Mouse (Mus musculus) embryonic facial prominence, embryonic 12.5 days (tissue): ENCODE results near the gene Rpl36. TPM values are rescaled to one million over a fixed set of nuclear protein-coding genes. Genes with fewer than 3 reads are reported as not detected.

Source experiments
- ATAC-seq: fragments of 200-750 bp; cut with Nextera tagmentation; 2 replicates; pipeline ENCODE4 v1.8.0; 2017; ENCODE audit not compliant: insufficient number of reproducible peaks, insufficient read depth, low FRiP score, low TSS enrichment
- H3K27ac ChIP-seq: fragments of 300-500 bp; sonication (generic); 2 replicates; pipeline ENCODE4 v1.5.1; 2016; ENCODE audit warnings: mild to moderate bottlenecking
- H3K27me3 ChIP-seq: fragments of 300-500 bp; sonication (generic); 2 replicates; pipeline ENCODE4 v1.6.1; 2016; ENCODE audit warnings: mild to moderate bottlenecking, moderate library complexity
- H3K36me3 ChIP-seq: fragments of 300-500 bp; sonication (generic); 2 replicates; pipeline ENCODE4 v1.6.1; 2016; ENCODE audit warnings: mild to moderate bottlenecking
- H3K4me1 ChIP-seq: fragments of 300-500 bp; sonication (generic); 2 replicates; pipeline ENCODE4 v1.6.1; 2016
- H3K4me2 ChIP-seq: fragments of 300-500 bp; sonication (generic); replicated peaks from 2 replicates; pipeline ENCODE4 v1.6.1; 2016; ENCODE audit warnings: mild to moderate bottlenecking, moderate library complexity
- H3K4me3 ChIP-seq: fragments of 300-500 bp; sonication (generic); 2 replicates; pipeline ENCODE4 v1.5.1; 2016; ENCODE audit warnings: mild to moderate bottlenecking
- H3K9ac ChIP-seq: fragments of 300-500 bp; sonication (generic); 2 replicates; pipeline ENCODE4 v1.6.1; 2016; ENCODE audit warnings: mild to moderate bottlenecking, moderate library complexity
- H3K9me3 ChIP-seq: fragments of 300-500 bp; sonication (generic); 2 replicates; pipeline ENCODE4 v1.6.1; 2016; ENCODE audit warnings: mild to moderate bottlenecking, moderate library complexity
- WGBS: fragments of 180-500 bp; shearing (Covaris S2); methylation state at CpG from one replicate; pipeline ENCODE4 v1.1.7; 2016; 5-methylcytosine and 5-hydroxymethylcytosine counted together
- polyA plus RNA-seq: library from polyadenylated mRNA; unstranded; fragments of >200 nt; fragmentation: Nextera tagmentation; extraction: Ambion mirVana; gene quantifications from 2 replicates; pipeline ENCODE4 v1.2.1, GENCODE M21; 2016

Rpl36 gene
- polyA plus RNA-seq, 1 experiment from 2014 or later = 1,591 TPM

DNA sequence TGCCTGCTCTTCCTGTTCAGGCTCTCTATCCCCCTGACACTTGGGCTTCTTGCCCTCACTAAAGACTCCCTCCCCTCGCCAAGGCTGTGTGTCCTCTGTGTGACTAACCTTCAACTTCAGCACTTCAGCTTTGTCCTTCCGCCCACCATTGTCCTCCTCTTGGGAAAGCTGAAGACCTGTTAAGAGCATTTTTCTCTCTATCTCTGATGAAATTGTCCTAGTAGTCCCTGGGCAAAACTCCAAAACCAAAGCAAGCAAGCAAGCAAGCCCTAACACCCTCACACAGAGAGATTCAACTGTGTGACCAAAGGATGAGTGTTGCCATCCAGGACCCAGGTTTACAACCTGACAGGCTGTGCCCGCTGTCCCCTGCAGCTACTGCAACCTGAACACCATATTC is 50.4 kb downstream of the Rpl36 start:
- WGBS = 60% methylated on average over 3 of the region's 3 CpGs
- Histone ChIP-seq H3K27me3 (peaks cover 18% of the 10 kb centered on the region), H3K4me2 (peak overlapping the region; percentile 37), H3K9ac (no peak overlapping the region), H3K27ac (0 out of 2 replicates have a peak overlapping the region, but pooled peaks have one; percentile 31), H3K36me3 (no peaks in the 10 kb centered on the region), H3K9me3 (no peaks in the 10 kb centered on the region), H3K4me3 (0 out of 2 replicates have a peak overlapping the region, but pooled peaks have one; percentile 12), H3K4me1 (0 out of 2 replicates have a peak, but pooled peaks cover 13% of the 10 kb centered on the region)
- no peak for ATAC-seq

Other genes with a start within 250 kb of the Rpl36 start
- gene Ptprs, start 136.9 kb upstream of the Rpl36 start, polyA plus RNA-seq = 158 and 167 TPM in 2 replicates
- not detected in 2 replicates for gene Znrf4, start 101.0 kb upstream of the Rpl36 start, polyA plus RNA-seq
- gene Gm20219, start 59.0 kb upstream of the Rpl36 start, polyA plus RNA-seq = 1.4 and 1.7 TPM in 2 replicates
- 98.7 and 100 TPM in 2 replicates for gene Safb2, start 28.8 kb upstream of the Rpl36 start, polyA plus RNA-seq
- gene Safb, start 28.6 kb upstream of the Rpl36 start, polyA plus RNA-seq = 152 and 157 TPM in 2 replicates
- gene 2410015M20Rik, start 3.6 kb upstream of the Rpl36 start, polyA plus RNA-seq = 208 and 214 TPM in 2 replicates
- gene Lonp1, start 13.5 kb downstream of the Rpl36 start, polyA plus RNA-seq = 66.0 and 66.9 TPM in 2 replicates
- gene Catsperd, start 14.7 kb downstream of the Rpl36 start, polyA plus RNA-seq = 0.74 and 0.88 TPM in 2 replicates
- 108 and 118 TPM in 2 replicates for gene Ranbp3, start 59.9 kb downstream of the Rpl36 start, polyA plus RNA-seq
- gene Ndufa11, start 104.4 kb downstream of the Rpl36 start, polyA plus RNA-seq = 371 and 409 TPM in 2 replicates
- 19.4 and 20.8 TPM in 2 replicates for gene Vmac, start 104.6 kb downstream of the Rpl36 start, polyA plus RNA-seq
- 10.9 and 11.9 TPM in 2 replicates for gene Nrtn, start 144.1 kb downstream of the Rpl36 start, polyA plus RNA-seq
- 44.1 and 47.2 TPM in 2 replicates for gene Dus3l, start 151.3 kb downstream of the Rpl36 start, polyA plus RNA-seq
- gene Prr22, start 156.8 kb downstream of the Rpl36 start, polyA plus RNA-seq = 1.4 TPM in 2 replicates
- 5.5 and 5.7 TPM in 2 replicates for gene Rfx2, start 217.6 kb downstream of the Rpl36 start, polyA plus RNA-seq